Mouse (Mus musculus): Measurements from ENCODE around the gene Prkg2. TPM values are rescaled to one million over a fixed set of nuclear protein-coding genes. Genes with fewer than 3 reads are reported as not detected.

Prkg2 gene
- polyA plus RNA-seq, 2 experiments, result 0.01 TPM; not detected in 1

GRCm38 (mm10) chr5:98882096-98882495 is 155.1 kb downstream of the Prkg2 start:
- WGBS (ENCODE audit: insufficient replicate concordance), result 53% methylated on average over 3 of the region's 3 CpGs
- H3K9me3 ChIP-seq (ENCODE audit: control insufficient read depth, low read length), result no peaks in the 10 kb centered on the region
- H3K9ac ChIP-seq (replicated peaks), result no peak overlapping the region
- no peak overlapping the region for H3K4me3 ChIP-seq (ENCODE audit: insufficient read depth in 1 of 2, low read depth in 2 of 2, low read length in 2 of 2)
- DNase-seq (ENCODE audit: low read depth in 3 of 3, low spot score in 3 of 3) (no peak), ATAC-seq (ENCODE audit: insufficient read depth) (no peak)
- H3K4me2 ChIP-seq (ENCODE audit: low read depth), result no peak overlapping the region
- H3K36me3 ChIP-seq (replicated peaks; ENCODE audit: control insufficient read depth, insufficient read depth, low read depth), result no peaks in the 10 kb centered on the region
- H3K27ac ChIP-seq, result no peak overlapping the region
- H3K4me1 ChIP-seq (replicated peaks; ENCODE audit: control insufficient read depth in 2 of 2, insufficient read depth in 2 of 2, low read length in 1 of 2), result no peaks in the 10 kb centered on the region
- no peaks in the 10 kb centered on the region for H3K27me3 ChIP-seq (ENCODE audit: control insufficient read depth, insufficient read depth, low read length)
- TF ChIP-seq EP300 (IDR thresholded peaks at IDR 0.05; ENCODE audit: low read depth), result no peak
- no peak for TF ChIP-seq CTCF (IDR thresholded peaks at IDR 0.05; ENCODE audit: low read depth)

Other genes with a start within 250 kb of the Prkg2 start
- 0.04 TPM in 2 replicates for gene Bmp3, start 182.9 kb downstream of the Prkg2 start, polyA plus RNA-seq (2012; rRNA removed)
- 0.08 TPM in 1 of 2 replicates, not detected in the other for gene Bmp3, start 182.9 kb downstream of the Prkg2 start, polyA plus RNA-seq (2014; fragmentation: Nextera tagmentation; extraction: Ambion mirVana)

Measured in liver, embryonic 14.5 days (tissue).